Mouse (Mus musculus) spleen, embryonic (tissue): ENCODE measurements around the gene Cd207.

Experiments
- CTCF ChIA-PET: fragments of 350-600 bp; sonication (Branson Sonifier 250); formaldehyde crosslinking; loops from one replicate; lab custom pipeline; 2022; lab: Charles Lee

The Cd207 gene

GRCm38 (mm10) chr6:83677757-83678156, at the start of gene Cd207:
TSS of gene Cd207 (minus strand) at chr6:83677857.
- CTCF ChIA-PET = no interaction called here

- CTCF ChIA-PET = no interaction called here
Measured at GRCm38 (mm10) chr6:83727178-83727577, 49.5 kb upstream of the Cd207 start.

- CTCF ChIA-PET = no interaction called here
Measured at GRCm38 (mm10) chr6:83722526-83722925, 44.9 kb upstream of the Cd207 start.

- CTCF ChIA-PET = interaction anchor here (0.6 kb wide), 1 partner anchor 479 kb away, joined by 6 read pairs; no protein-coding TSS in a partner anchor
Measured at GRCm38 (mm10) chr6:83717026-83717425, 39.4 kb upstream of the Cd207 start.

- CTCF ChIA-PET = no interaction called here
Measured at GRCm38 (mm10) chr6:83715461-83716196, 38.0 kb upstream of the Cd207 start.

- CTCF ChIA-PET = no interaction called here
Measured at GRCm38 (mm10) chr6:83714221-83715123, 36.8 kb upstream of the Cd207 start.

- CTCF ChIA-PET = no interaction called here
Measured at GRCm38 (mm10) chr6:83713271-83714136, 35.8 kb upstream of the Cd207 start.

GRCm38 (mm10) chr6:83711725-83712475, 34.2 kb upstream of the Cd207 start:
- CTCF ChIA-PET = interaction anchor here (0.6 kb wide), 1 partner anchor 13 kb away, joined by 4 read pairs; no protein-coding TSS in a partner anchor

GRCm38 (mm10) chr6:83711067-83711675, 33.5 kb upstream of the Cd207 start, which contains the start of gene Vax2:
TSS of gene Vax2 (plus strand) at chr6:83711264.
- CTCF ChIA-PET = interaction anchor here (0.6 kb wide), 1 partner anchor 14 kb away, joined by 4 read pairs; no protein-coding TSS in a partner anchor

- CTCF ChIA-PET = no interaction called here
Measured at GRCm38 (mm10) chr6:83710361-83711066, 32.9 kb upstream of the Cd207 start.

- CTCF ChIA-PET = no interaction called here
Measured at GRCm38 (mm10) chr6:83707738-83708510, 30.3 kb upstream of the Cd207 start.

- CTCF ChIA-PET = no interaction called here
Measured at GRCm38 (mm10) chr6:83704701-83705100, 27.0 kb upstream of the Cd207 start.

GRCm38 (mm10) chr6:83704294-83704693, 26.6 kb upstream of the Cd207 start:
- CTCF ChIA-PET = no interaction called here

- CTCF ChIA-PET = no interaction called here
Measured at GRCm38 (mm10) chr6:83703722-83704078, 26.0 kb upstream of the Cd207 start.

GRCm38 (mm10) chr6:83703000-83703721, 25.5 kb upstream of the Cd207 start:
- CTCF ChIA-PET = interaction anchor here (2.0 kb wide), 1 partner anchor 16 kb away, joined by 11 read pairs; no protein-coding TSS in a partner anchor

- CTCF ChIA-PET = interaction anchor here (2.0 kb wide), 1 partner anchor 17 kb away, joined by 11 read pairs; no protein-coding TSS in a partner anchor
Measured at GRCm38 (mm10) chr6:83702146-83702999, 24.7 kb upstream of the Cd207 start.

- CTCF ChIA-PET = interaction anchor here (2.0 kb wide), 1 partner anchor 18 kb away, joined by 11 read pairs; no protein-coding TSS in a partner anchor
Measured at GRCm38 (mm10) chr6:83701001-83701400, 23.3 kb upstream of the Cd207 start.
